Mouse (Mus musculus): ENCODE data around the gene Il25. TPM values are rescaled to one million over a fixed set of nuclear protein-coding genes. Genes with fewer than 3 reads are reported as not detected.

Gene Il25
- polyA plus RNA-seq, 1 experiment = not detected

GRCm38 (mm10) chr14:54978664-54979063, 46.2 kb downstream of the Il25 start:
- Histone ChIP-seq H3K4me1 (ENCODE audit: control insufficient read depth, insufficient read depth, low read length) (no peaks in the 10 kb centered on the region), H3K27ac (ENCODE audit: control insufficient read depth, insufficient read depth, low read depth, low read length, poor library complexity) (no peak overlapping the region), H3K4me3 (replicated peaks; ENCODE audit: control insufficient read depth, low read depth, low read length) (no peak overlapping the region)
- no peak for TF ChIP-seq CTCF (IDR thresholded peaks at IDR 0.05; ENCODE audit: control insufficient read depth, insufficient read depth, low read length)
- TF ChIP-seq POLR2A (IDR thresholded peaks at IDR 0.05; ENCODE audit: borderline replicate concordance, control insufficient read depth, low read depth, low read length) = no peak
- WGBS = 90% methylated on average over 8 of the region's 8 CpGs

GRCm38 (mm10) chr14:54981934-54982333, 49.4 kb downstream of the Il25 start:
- TF ChIP-seq CTCF (IDR thresholded peaks at IDR 0.05; ENCODE audit: control insufficient read depth, insufficient read depth, low read length) (no peak), POLR2A (IDR thresholded peaks at IDR 0.05; ENCODE audit: borderline replicate concordance, control insufficient read depth, low read depth, low read length) (no peak)
- Histone ChIP-seq H3K27ac (ENCODE audit: control insufficient read depth, insufficient read depth, low read depth, low read length, poor library complexity) (no peak overlapping the region), H3K4me3 (replicated peaks; ENCODE audit: control insufficient read depth, low read depth, low read length) (no peak overlapping the region), H3K4me1 (ENCODE audit: control insufficient read depth, insufficient read depth, low read length) (no peaks in the 10 kb centered on the region)
- WGBS = 84% methylated on average over 7 of the region's 7 CpGs

Other genes with a start within 250 kb of the Il25 start
- 14.8 and 35.0 TPM in 2 replicates for gene 1700123O20Rik, start 246.5 kb upstream of the Il25 start, polyA plus RNA-seq (2011; ENCODE audit: insufficient read depth, insufficient read length, low replicate concordance, missing spikeins)
- gene Acin1, start 245.8 kb upstream of the Il25 start, polyA plus RNA-seq (2011; ENCODE audit: insufficient read depth, insufficient read length, low replicate concordance, missing spikeins) = 284 and 378 TPM in 2 replicates
- not detected in 2 replicates for gene Gm29776, start 233.9 kb upstream of the Il25 start, polyA plus RNA-seq (2011; ENCODE audit: insufficient read depth, insufficient read length, low replicate concordance, missing spikeins)
- gene Cebpe, start 220.5 kb upstream of the Il25 start, polyA plus RNA-seq (2011; ENCODE audit: insufficient read depth, insufficient read length, low replicate concordance, missing spikeins) = 41.3 and 90.9 TPM in 2 replicates
- 2.6 and 4.5 TPM in 2 replicates for gene Slc7a8, start 150.7 kb upstream of the Il25 start, polyA plus RNA-seq (2011; ENCODE audit: insufficient read depth, insufficient read length, low replicate concordance, missing spikeins)
- not detected in 2 replicates for gene Rnf212b, start 118.6 kb upstream of the Il25 start, polyA plus RNA-seq (2011; ENCODE audit: insufficient read depth, insufficient read length, low replicate concordance, missing spikeins)
- 2.8 and 5.2 TPM in 2 replicates for gene Homez, start 61.7 kb upstream of the Il25 start, polyA plus RNA-seq (2011; ENCODE audit: insufficient read depth, insufficient read length, low replicate concordance, missing spikeins)
- 2.0 and 4.9 TPM in 2 replicates for gene Ppp1r3e, start 55.1 kb upstream of the Il25 start, polyA plus RNA-seq (2011; ENCODE audit: insufficient read depth, insufficient read length, low replicate concordance, missing spikeins)
- gene Bcl2l2, start 49.3 kb upstream of the Il25 start, polyA plus RNA-seq (2011; ENCODE audit: insufficient read depth, insufficient read length, low replicate concordance, missing spikeins) = 6.7 and 18.1 TPM in 2 replicates
- not detected in 2 replicates for gene Gm20521, start 49.3 kb upstream of the Il25 start, polyA plus RNA-seq (2011; ENCODE audit: insufficient read depth, insufficient read length, low replicate concordance, missing spikeins)
- gene Pabpn1, start 40.2 kb upstream of the Il25 start, polyA plus RNA-seq (2011; ENCODE audit: insufficient read depth, insufficient read length, low replicate concordance, missing spikeins) = 124 and 140 TPM in 2 replicates
- 4.2 and 4.5 TPM in 2 replicates for gene Slc22a17, start 19.6 kb upstream of the Il25 start, polyA plus RNA-seq (2011; ENCODE audit: insufficient read depth, insufficient read length, low replicate concordance, missing spikeins)
- gene Efs, start 6.6 kb upstream of the Il25 start, polyA plus RNA-seq (2011; ENCODE audit: insufficient read depth, insufficient read length, low replicate concordance, missing spikeins) = 0.68 and 1.7 TPM in 2 replicates
- gene Cmtm5, start 3.6 kb downstream of the Il25 start, polyA plus RNA-seq (2011; ENCODE audit: insufficient read depth, insufficient read length, low replicate concordance, missing spikeins) = not detected in 2 replicates
- gene Myh6, start 34.2 kb downstream of the Il25 start, polyA plus RNA-seq (2011; ENCODE audit: insufficient read depth, insufficient read length, low replicate concordance, missing spikeins) = 3.3 TPM in 1 of 2 replicates, not detected in the other
- not detected in 2 replicates for gene Gm17428, start 44.2 kb downstream of the Il25 start, polyA plus RNA-seq (2011; ENCODE audit: insufficient read depth, insufficient read length, low replicate concordance, missing spikeins)
- gene Myh7, start 61.9 kb downstream of the Il25 start, polyA plus RNA-seq (2011; ENCODE audit: insufficient read depth, insufficient read length, low replicate concordance, missing spikeins) = 0.59 TPM in 1 of 2 replicates, not detected in the other
- gene Ngdn, start 82.8 kb downstream of the Il25 start, polyA plus RNA-seq (2011; ENCODE audit: insufficient read depth, insufficient read length, low replicate concordance, missing spikeins) = 30.5 and 49.9 TPM in 2 replicates
- 4.0 and 5.3 TPM in 2 replicates for gene Zfhx2, start 159.6 kb downstream of the Il25 start, polyA plus RNA-seq (2011; ENCODE audit: insufficient read depth, insufficient read length, low replicate concordance, missing spikeins)
- 2.6 and 6.5 TPM in 2 replicates for gene Thtpa, start 162.1 kb downstream of the Il25 start, polyA plus RNA-seq (2011; ENCODE audit: insufficient read depth, insufficient read length, low replicate concordance, missing spikeins)
- 64.8 and 112 TPM in 2 replicates for gene Ap1g2, start 173.9 kb downstream of the Il25 start, polyA plus RNA-seq (2011; ENCODE audit: insufficient read depth, insufficient read length, low replicate concordance, missing spikeins)
- gene Jph4, start 184.2 kb downstream of the Il25 start, polyA plus RNA-seq (2011; ENCODE audit: insufficient read depth, insufficient read length, low replicate concordance, missing spikeins) = not detected in 2 replicates